Mouse (Mus musculus): ENCODE results near the gene Bmp4. TPM values are rescaled to one million over a fixed set of nuclear protein-coding genes. Genes with fewer than 3 reads are reported as not detected.

Gene Bmp4
- total RNA-seq, 4 experiments from 2014 or later, result 8.0 to 15.1 (median 10.1) TPM

DNA sequence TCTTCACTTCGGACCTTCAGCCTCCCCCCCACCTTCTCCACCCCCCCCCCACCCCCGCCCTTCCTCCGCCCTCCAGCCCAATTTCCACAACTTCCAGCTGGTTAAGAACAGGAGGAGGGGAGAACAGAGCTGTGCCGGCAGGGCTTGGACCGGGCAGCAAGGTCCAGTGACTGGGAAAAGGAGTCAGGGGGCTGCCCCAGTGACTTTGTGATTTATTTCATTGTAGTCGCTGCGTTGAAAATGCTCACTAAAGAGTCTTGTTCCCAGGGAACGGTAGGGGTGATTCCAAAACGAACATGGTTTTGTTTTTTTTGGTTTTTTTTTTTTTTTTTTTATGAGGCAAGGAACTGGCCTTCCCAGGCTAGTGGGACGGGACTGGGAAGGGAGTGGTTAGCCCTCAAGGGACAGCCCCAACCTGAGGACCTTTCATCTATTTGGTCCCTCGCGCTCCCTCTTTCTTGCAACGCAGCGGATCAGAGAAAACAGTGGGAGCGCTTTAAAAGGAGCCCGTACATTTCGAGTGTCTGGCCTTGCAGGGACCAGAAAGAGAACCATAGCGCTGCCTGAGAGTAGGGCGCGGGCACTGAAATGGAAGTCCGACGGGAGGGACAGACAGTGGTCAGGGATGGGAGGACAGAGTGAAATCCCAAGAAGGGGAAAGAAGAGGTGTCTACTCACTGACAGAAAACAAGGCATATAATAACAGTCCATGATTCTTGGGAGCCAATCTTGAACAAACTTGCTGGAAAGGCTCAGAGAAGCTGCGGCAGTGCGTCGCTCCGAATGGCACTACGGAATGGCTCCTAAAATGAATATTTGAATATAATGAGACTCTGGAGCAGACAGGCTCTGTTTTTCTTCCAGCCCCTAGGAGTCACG lies 3.8 kb downstream of the Bmp4 start:
- no peak for DNase-seq (ENCODE audit: low spot score)

DNA sequence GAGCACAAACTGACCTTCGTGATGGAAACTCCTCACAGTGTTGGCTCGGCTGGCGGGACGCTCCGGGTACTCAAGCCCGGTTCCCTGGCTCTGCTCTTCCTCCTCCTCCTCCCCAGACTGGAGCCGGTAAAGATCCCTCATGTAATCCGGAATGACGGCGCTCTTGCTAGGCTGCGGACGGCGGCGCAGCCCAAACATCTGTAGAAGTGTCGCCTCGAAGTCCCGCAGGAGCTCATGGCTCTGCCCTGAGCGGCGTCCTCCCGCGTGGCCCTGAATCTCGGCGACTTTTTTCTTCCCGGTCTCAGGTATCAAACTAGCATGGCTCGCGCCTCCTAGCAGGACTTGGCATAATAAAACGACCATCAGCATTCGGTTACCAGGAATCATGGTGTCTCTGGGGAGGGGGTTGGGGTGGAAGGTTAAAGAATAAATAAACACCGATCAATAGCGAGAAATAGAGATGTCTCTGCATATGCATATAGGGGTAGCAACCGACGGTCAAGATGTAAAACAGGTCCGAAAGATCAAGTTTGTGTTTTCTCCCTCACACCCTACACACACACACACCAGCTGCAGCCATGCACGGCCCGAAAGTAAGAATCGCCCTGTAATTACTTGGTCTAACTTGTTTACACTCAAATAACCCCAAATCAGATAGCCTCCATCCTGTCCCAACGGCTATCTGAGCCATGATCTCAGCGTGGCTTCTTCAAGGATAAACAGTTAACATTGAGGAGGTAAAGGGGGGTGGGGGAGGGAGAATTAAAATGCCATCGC lies 4.6 kb downstream of the Bmp4 start:
- DNase-seq (ENCODE audit: low spot score), result no peak

DNA sequence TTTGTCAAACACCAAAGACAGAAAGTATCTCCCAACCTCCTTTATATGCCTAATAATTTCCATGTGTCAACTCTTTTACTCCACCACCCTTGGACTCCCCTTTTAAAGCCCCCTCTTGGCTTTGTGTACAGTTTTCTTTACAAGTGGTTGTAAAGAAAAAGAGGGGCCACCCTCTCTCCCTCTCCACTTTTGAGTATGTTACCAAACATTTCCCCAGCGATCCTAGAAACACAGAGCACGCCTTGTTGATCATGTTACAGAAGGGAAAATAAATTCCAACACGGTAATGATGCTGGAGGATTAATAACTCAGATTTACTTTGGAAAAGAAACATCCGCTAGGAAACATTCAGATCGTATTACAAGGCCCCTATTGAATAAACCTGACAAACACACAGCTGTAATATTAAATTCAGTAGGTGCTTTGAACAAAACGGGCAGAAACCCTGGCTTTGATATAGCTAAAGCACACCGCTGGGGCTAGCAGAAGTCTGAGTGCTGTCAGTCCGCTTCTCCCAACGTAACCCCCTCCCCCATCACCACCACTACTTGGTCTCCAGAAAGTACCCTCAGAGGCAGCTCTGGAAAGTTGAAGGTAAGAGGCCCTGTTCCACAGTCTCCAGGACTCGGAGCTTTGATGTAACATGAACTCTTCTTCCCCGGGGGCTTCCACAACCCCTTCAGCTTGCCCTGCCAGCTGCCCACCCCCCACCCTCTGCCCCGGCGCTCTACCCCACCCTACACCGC lies 5.3 kb downstream of the Bmp4 start:
- no peak for DNase-seq (ENCODE audit: low spot score)

DNA sequence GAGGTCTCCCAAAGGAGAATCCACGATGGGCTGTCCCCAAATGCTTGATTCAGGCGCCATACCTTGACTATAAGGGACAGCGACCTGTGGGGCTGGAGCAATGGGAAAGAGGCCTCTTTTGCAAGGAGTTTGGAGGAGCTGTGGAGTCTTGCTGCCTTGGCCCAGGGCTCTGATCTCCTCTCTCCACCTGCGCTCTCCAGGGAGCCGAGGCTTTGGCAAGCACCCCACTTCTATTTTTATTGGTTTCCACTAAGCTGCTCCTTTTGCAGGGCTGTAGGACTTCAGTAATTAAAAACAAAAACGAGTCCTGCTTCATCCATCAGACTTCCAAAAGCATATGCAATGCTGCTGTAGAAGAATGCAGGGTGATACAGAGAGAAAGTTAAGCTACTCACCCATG lies 9.0 kb downstream of the Bmp4 start:
- peak; percentile 53 for DNase-seq (ENCODE audit: low spot score)

DNA sequence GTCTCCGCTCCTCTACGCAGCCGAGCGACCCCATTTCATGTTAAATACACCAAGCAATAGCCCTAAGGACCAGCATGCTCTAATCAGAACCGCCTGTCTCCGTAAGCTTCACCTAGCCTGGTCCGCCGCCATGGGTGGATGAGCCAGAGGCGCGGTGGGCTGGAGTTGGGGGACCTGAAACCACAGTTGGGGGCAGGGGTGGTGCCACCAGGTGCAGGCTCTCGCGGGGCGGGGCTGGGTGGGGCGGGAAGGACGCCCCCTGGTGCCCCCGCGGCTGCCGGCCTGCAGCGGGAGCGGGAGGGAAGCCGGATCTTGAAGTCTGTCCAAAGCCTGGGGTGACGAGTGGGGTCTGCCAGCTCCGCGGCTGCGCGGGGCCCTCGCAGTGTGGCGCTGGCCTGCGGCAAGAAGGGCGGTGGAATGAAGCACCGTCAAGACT lies 10.2 kb downstream of the Bmp4 start:
- no peak for DNase-seq (ENCODE audit: low spot score)

DNA sequence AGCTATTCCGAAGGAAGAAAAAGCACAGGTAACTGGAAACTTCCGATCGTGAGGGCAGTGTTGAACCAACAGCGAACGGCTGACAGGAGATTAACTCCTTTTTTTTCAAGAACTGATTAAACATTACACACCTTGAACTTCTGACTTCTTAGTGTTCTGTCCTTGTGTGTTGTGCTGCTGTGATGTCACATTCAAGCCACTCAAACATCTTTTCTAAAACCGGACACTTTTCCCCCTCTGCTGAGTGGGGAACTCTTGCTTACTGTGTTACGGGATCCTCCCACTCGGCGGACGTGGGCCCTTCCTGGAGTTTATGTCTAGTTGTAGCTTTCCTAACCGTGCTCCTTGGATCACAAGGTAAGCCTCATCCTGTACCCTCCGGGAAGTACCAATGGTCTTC lies 11.2 kb downstream of the Bmp4 start, which contains the start of gene Gm15217:
TSS of gene Gm15217 (plus strand) at position 130 of the 400 bp plus-strand sequence.
- no peak for DNase-seq (ENCODE audit: low spot score)

DNA sequence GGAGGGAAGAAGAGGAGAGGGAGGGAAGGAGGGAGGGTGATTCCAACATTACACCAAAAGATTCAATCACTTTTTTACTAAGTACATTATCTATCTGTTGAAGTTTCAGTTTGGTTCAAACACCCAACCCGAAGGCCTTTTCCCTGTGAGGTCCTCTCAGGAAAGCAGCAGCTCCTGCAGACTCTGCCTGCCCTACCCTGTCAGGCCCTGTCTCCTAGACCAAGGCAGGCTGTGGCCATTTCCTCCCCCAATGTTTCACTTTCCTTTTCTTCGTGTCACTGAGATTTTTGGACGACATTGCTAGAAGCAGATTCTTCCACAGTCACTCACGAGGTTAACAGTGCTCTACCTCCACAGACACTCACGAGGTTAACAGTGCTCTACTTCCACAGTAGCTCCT lies 14.7 kb downstream of the Bmp4 start:
- DNase-seq (ENCODE audit: low spot score), result no peak

DNA sequence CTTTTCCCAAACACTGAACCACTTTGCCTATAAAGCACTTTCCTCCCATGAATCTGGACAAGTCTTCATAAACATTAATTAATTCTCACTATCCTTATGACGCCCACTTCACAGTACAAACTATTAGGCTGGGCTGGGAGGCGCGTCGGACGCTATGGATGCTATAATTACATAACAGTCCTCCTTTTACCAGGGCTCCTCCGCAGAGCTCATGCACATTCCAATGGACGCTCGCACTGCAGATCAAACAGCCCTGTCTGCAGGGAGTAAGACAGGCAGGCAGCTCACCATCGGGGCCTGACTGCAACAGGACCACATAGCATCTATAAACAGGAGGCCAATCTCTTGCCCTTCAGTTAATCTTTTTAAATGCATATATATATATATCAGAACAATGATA lies 18.0 kb downstream of the Bmp4 start:
- DNase-seq (ENCODE audit: low spot score), result no peak

DNA sequence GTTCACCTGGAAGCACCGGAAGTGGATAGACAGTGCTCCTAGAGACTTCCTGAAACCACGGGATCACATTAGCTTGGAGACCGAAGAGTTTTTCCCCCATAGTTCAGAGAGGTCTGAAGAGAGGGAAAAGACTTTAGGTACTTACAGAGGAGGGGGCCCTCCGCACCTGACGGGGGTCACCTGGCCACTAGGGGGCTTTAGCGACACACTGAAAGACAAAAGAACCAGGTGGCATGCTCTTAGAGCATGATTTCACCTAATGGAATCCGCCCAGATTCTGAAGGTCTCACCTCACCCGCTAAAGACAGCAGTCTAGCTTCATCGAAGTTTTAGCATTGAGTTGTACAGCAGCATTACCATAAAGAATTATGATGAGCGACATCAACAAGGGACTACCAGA lies 27.3 kb downstream of the Bmp4 start:
- DNase-seq (ENCODE audit: low spot score), result no peak

DNA sequence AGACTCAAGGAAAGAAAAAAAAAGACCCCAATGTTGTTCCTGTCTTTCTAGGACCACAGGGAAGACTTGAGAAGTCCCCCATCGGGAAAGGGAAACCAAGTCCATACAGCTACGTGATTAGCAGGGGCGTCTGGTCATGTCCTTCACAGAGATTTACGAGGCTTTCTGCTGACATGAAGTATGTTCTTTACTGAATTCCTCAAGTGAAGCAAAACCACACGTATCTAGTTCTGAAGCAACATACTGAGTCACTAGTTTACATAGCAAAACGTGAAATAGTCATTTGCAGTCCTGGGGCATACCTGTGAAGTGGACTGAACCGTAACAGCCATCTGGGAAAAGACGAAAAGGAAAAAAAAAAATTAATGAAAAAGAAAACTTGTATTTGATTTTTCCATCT lies 32.8 kb downstream of the Bmp4 start:
- DNase-seq (ENCODE audit: low spot score), result no peak

DNA sequence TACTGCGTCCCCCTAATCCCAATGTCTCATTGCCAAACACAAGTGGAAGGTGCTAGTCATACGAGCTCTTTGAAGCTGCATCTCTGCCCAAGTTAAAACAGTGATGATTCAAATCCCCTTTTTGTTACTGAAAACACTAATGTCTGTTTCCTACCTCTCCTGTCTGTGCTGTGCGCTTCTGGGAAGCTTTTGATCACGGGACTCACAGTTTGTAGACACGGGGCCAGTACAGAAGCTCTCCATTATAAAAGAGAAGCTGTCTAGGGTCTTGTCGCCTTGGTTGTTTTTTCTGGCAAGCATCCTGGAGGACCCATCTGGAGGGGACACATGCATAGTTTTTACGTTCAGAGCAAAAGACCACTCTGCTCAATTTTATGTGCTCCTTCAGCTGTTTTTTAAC lies 33.2 kb downstream of the Bmp4 start:
- DNase-seq (ENCODE audit: low spot score), result no peak

DNA sequence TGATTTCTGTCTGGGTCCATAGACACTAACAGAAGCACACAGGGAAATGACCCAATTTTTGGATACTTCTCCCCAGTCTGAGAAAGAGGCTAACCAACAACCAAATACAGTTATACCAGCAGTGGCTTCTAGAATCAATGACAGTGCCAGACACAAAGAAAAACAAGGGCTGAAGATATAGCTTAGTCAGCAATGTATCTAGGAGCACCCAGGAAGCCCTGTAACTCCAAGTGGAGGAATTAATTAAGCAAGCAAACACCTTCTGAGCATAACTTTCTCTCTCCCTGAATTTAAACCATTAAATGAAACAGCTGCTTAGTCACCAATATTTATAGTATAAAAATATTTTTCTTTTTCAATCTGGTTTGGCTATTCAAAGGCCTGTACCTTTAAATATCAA lies 45.7 kb downstream of the Bmp4 start:
- no peak for DNase-seq (ENCODE audit: low spot score)

DNA sequence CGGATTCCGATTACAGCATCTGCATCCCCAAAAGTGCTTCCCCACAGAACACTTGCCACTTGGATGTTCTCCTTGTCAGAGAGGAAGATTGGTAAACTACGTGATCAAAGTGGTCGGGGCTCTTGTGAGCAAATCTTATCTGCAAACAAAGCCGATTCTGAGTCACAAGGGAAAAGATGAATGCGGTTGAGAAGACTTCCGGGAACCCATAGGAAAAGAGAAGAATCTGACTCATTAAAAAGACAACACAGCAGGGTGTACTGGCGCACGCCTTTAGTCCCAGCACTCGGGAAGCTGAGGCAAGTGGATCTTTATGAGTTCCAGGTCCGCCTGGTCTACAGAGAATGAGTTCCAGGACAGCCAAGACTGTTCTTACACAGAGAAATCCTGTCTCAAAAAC lies 51.7 kb downstream of the Bmp4 start:
- no peak for DNase-seq (ENCODE audit: low spot score)

Other genes with a start within 250 kb of the Bmp4 start
- gene Gm15217, start 11.3 kb downstream of the Bmp4 start, total RNA-seq (2022), result not detected